Mouse (Mus musculus): ENCODE results near the gene Itpr2. TPM values are rescaled to one million over a fixed set of nuclear protein-coding genes. Genes with fewer than 3 reads are reported as not detected.
A peak's percentile ranks its signal among the peaks of the same experiment; 100 is the strongest.

Itpr2 gene
- total RNA-seq, 4 experiments from 2014 or later, result 13.5 to 18.2 (median 17.3) TPM

- DNase-seq (ENCODE audit: low spot score in 2 of 2), result peak in 1 of 2 experiments; percentile 19
Observed at GRCm38 (mm10) chr6:146114731-146115302, 387.2 kb downstream of the Itpr2 start.

DNA sequence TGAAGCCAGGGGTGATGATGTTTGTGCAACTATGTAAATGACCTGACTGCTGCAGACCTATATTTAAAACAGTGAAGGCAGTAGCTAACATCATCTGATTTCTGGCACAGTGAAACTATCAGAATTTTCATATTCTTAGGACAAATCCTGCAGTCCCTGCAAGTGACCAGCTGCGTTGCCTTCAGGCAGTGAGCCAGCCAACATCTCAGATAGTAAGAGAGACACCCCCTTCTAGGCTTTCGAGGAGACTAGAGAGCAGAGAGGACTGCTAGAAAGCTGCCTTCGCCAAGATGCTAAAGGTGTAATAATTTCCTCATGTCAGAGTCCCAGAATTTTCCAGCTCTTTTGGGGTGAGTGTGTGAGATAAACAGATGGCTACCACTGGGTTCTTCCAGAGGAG lies 388.0 kb downstream of the Itpr2 start:
- no peak for DNase-seq (ENCODE audit: low spot score in 2 of 2)

GRCm38 (mm10) chr6:146113085-146113484 lies 388.9 kb downstream of the Itpr2 start:
- no peak for DNase-seq (ENCODE audit: low spot score in 2 of 2)

DNA sequence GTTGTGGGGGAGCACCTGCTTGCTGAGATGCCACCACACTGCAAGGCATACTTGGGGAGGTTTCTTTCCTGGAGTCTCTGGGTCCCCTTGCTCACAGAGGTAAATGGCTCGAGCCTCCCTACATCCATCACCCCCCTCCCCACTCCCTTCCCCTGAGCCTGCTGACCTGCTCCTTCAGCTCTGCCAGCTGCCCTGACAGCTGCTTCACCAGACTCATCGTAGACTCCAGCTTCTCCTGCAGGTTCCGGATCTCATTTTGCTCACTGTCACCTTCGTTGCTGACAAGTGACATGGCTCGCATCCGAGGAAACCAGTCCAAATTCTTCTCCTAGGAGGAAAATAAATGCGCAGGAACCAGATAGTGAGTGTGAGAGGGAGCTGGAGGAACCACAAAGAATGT lies 389.8 kb downstream of the Itpr2 start:
- DNase-seq (ENCODE audit: low spot score in 2 of 2), result no peak

- DNase-seq (ENCODE audit: low spot score in 2 of 2), result no peak
Observed at GRCm38 (mm10) chr6:146111781-146112180, 390.2 kb downstream of the Itpr2 start.

- peak; percentile 18 to 51 for DNase-seq (ENCODE audit: low spot score in 2 of 2)
Observed at GRCm38 (mm10) chr6:146110832-146111741, 390.9 kb downstream of the Itpr2 start.

- DNase-seq (ENCODE audit: low spot score in 2 of 2), result no peak
Observed at GRCm38 (mm10) chr6:146110425-146110824, 391.6 kb downstream of the Itpr2 start.

DNA sequence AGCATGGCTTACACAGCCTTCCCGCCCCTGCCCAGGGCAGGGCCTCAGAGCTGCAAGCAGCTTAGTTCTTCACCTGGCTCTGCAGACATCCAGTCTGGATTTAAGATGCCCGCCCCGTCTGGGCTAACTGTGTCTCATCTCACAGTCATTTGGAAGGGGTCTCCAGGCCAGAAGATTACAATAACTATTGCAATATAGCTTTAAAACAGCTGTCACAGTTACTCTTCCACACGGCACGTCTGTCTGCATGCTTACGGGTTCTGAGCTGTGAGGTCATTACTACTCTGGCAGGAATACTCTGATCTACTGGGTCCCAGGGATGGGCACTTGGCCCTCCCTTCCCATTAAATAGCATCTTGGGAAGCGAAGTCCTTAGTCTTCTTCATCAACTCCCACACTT lies 393.3 kb downstream of the Itpr2 start:
- no peak for DNase-seq (ENCODE audit: low spot score in 2 of 2)

GRCm38 (mm10) chr6:146107117-146107832 lies 394.7 kb downstream of the Itpr2 start:
- DNase-seq (ENCODE audit: low spot score in 2 of 2), result no peak

DNA sequence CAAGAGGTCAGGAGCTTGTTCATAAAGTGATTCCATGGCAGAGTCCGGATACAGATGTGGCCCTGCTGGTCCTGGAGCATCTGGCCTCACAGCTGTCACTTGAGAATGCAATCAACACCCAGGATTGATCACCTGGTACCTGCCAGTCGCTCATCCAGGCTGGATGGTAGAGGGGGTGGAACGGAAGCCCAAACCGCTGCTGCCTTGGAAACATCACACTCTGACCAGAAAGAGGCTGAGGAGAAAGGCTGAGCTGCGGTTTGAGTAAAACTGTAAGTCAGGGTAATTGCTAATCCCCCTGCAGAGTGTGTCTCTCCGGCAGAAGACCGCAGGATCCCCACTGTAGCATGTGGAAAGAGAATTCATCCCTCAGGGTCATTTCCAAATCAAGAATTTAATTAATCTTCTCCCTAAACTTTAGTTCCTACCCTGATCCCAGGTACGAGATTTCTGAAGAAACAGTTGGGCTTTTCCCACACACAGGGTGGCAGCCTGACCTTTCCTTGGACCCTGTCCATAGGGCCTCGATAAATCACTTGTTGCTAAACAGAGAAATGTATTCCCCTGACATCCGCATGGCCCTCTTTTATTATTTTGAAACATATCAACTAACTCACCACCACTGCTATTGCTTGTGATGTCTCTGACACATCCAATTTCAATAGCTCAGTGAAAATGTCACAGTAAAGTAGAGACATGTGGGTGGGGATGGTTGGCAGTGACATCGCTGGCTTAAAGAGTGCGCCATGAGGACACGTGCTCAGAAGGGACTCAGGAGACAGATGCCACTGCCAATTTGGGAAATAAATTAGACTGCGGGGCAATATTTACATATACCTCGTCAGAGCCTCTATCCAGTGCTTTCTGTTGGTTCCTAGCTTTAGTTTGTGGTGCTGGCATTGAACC lies 418.7 kb downstream of the Itpr2 start:
- DNase-seq (ENCODE audit: low spot score in 2 of 2), result no peak

DNA sequence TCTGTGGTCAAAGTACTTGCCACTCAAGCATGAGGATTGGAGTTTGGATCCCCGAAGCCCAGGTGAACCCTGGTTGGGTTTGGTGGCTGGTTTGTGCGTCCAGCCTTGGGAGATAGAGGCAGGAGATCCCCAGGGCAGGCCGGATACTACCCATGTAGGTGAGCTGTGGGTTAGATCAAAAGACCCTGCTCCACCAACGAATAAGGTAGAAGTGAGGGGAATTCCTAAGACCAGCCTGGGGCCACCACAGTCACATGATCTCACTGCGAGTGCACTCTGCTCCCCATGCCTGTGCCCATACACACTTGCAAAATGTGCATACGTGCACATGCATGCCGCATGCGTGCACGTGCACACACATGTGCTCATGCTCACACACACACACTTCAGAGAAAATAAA lies 419.5 kb downstream of the Itpr2 start:
- no peak for DNase-seq (ENCODE audit: low spot score in 2 of 2)

DNA sequence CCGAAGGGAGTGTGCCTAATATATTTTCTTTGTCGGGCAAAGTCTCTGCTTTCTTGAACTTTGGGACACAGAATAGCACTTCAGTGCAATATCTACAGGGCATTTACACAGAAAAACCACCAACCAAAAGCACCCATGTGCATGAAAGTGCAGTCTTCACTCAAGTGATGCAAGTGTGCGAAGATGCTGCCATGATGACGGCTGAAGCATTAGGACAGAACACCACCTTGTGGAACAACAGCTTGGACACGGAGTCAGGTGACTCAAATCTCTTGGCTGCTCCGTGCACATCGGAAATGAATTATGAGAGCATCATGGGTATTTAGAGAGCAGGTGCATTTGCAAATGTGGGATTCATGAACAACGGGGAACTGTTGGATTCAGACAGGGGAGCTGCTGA lies 420.4 kb downstream of the Itpr2 start:
- no peak for DNase-seq (ENCODE audit: low spot score in 2 of 2)

DNA sequence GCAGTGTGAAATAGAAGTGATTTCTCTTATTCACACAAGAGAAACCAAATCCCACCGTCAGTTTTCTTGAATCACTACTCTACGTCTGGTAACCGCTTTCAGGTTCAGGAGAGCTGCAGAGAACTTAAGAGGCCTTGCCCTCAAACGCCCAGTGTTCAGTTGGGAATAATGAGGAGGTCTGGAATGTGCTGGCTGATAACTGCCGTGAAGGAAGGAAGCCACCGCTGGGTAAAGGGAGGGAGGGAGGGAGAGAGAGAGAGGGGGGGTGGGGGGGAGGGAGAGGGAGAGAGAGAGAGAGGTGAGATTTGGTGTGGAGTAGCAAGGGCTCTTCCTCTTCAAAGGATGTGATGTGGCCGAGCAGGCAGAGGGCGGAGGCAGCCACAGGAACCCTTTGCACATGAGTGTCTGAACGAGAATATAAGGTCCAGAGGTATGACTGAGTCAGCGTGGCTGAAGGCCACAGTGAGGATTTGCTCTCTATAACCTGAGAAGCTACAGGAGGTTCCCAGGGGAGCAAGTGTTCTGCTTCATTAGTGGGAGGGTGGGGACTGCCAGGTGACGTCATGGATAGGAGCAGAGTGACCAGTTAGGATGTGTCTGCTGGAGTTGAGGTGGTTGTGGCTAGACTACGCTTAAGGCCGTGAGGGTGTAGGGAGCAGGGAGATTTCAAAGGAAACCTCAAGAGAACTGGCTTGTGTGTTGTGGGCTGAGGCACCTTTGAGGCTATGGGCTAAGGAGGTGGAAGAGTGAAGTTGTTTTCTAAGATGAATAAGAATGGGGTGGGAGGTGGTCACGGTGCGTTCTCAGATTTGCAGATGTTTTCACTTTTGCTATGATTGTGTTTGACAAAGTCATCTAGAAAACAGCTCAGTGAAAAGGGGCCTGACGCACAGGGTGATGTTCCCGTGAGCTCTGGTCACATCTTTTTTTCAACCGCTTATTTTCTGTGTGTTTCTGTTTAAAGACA lies 421.2 kb downstream of the Itpr2 start:
- DNase-seq (ENCODE audit: low spot score in 2 of 2), result no peak

- no peak for DNase-seq (ENCODE audit: low spot score in 2 of 2)
Observed at GRCm38 (mm10) chr6:146079734-146080443, 422.1 kb downstream of the Itpr2 start.

- peak; percentile 26 to 63 for DNase-seq (ENCODE audit: low spot score in 2 of 2)
Observed at GRCm38 (mm10) chr6:146079261-146079660, 422.8 kb downstream of the Itpr2 start.

DNA sequence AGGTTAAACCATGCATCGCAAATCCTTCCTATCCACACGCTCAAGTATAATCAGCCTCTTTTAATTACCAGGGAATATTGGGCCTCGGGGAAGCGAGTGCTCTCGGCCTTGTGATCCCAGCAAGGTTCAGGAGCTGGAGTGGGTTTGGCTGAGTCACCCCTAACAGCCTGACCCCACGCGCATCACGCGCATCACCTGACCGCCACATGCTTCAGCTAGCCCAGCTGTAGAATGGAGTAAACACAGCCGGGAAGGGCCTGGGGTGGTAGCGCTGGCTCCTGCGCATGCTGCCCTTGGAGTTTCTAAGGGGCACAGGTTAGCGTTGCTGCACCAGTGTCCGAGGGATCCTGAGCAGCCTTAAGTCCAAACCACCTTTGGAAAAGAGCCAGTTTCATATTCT lies 423.9 kb downstream of the Itpr2 start:
- DNase-seq (ENCODE audit: low spot score in 2 of 2), result no peak

- no peak for DNase-seq (ENCODE audit: low spot score in 2 of 2)
Observed at GRCm38 (mm10) chr6:146077124-146077889, 424.7 kb downstream of the Itpr2 start.

DNA sequence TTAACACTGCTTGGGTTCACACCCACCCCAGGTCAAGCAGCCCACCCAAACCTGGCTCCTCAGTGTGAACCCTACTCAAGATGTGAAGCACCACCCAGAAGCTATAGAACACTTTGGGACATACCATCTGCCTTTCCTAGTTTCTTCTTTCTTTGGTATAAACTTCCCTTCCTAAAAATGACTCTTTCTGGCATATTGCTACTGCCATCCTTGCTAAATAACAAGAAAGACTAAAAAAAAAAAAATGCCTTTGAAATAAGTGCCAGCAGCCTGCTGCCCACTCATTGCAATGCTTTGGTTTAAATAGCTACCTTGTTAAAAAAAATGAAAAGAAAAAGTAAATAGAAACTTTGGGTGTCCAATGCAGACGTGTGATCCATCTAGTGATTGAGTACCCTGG lies 429.2 kb downstream of the Itpr2 start:
- DNase-seq (ENCODE audit: low spot score in 2 of 2), result no peak

- no peak for DNase-seq (ENCODE audit: low spot score in 2 of 2)
Observed at GRCm38 (mm10) chr6:146071883-146072282, 430.1 kb downstream of the Itpr2 start.

Measured in left cerebral cortex, adult 8-10 months (tissue).